Mouse (Mus musculus): Measurements from ENCODE around the gene Lrrc45.
"Not testable (repeated sequence)": the region's sequence is repeated elsewhere in the genome, so short reads cannot be mapped to it uniquely, and the experiment has no call there.

The Lrrc45 gene

DNA sequence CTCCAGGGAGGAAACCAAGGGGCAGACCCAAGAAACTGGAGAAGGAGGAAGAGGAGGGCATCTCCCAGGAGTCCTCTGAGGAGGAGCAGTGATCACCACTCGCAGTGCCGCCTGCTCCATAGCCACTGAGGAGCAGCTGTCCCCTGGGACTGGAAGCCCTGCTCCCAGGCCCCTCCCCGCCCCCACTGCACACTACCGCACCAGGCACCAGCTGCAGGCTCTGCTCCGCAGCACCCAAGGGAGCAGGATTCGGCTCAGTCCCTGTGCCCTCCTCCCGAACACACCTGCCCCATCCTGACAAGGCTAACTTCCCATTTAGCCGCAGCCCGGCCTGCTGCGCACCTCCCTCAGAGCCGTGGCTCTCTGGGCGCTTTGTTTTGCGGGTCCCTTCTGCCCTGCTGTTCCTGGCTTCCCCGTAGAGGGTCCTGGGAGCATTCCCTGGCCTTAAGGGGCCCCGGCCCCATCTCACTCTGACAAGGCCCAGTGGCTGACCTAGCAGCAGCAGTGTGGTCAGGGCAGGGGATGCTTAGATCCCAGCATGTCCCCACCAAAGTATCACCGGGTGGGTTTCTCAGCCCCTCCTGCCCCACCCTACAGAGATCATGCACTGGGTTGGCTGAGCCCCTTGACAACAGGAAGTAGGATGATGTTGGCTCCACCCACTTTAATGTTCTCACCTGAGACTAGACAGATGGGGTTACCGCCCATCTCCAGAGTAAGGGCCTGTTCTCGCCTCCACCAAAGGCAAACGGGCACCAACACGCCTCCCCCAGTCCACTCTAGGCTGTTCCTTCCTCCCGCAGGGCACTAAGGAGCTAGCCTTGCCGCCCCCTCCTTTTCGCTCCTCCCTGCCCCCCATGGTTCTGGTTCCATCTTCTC is 49.6 kb downstream of the Lrrc45 start:
- in situ Hi-C loops (cut with MboI, MseI) = not testable (repeated sequence)

GRCm38 (mm10) chr11:120767023-120767422 is 53.3 kb downstream of the Lrrc45 start:
- in situ Hi-C loops (cut with MboI, MseI) = loop anchor here (5.0 kb wide), 1 partner anchor 40 kb away; the partner anchor contains the start of gene Dcxr

DNA sequence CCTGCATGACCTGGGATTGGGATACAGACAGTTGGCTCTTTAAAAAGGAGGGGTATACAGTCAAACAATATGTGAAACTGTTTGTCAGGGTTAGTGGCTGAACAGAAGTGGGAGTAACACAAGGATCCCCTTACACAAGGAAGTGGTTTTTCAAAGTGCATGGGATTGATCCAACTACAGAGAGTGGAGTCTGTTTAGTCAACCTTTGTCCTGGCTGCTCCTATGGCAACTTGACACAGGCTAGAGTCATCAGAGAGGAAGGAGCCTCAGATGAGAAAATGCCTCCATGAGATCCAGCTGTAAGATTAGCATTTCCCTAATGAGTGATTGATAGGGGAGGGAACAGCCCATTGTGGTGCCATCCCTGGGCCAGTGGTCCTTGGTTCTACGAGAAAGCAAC is 54.5 kb downstream of the Lrrc45 start:
- in situ Hi-C loops (cut with MboI, MseI) = loop anchor here (5.0 kb wide), 1 partner anchor 41 kb away; the partner anchor contains the start of gene Dcxr

Data from T-helper 1 cell (primary cell).